Mouse (Mus musculus): Measurements from ENCODE around the gene Abcg8. TPM values are rescaled to one million over a fixed set of nuclear protein-coding genes. Genes with fewer than 3 reads are reported as not detected.

Abcg8 gene
- not detected in 2 replicates for polyA plus RNA-seq (2021; fragmentation: Nextera tagmentation)
- long read RNA-seq, experiment 1, result 0 reads
- long read RNA-seq, experiment 2, result 0 reads

GRCm38 (mm10) chr17:84675951-84676366 lies at the start of gene Abcg8:
Gene Abcg8 (plus strand): TSS chr17:84676302.

GRCm38 (mm10) chr17:84682734-84683717 lies 6.9 kb downstream of the Abcg8 start, which contains the start of gene Abcg5:
Gene Abcg5 (minus strand): TSS chr17:84683011.

Other genes with a start within 250 kb of the Abcg8 start
- 2.2 and 2.3 TPM in 2 replicates for gene Thada, start 210.1 kb upstream of the Abcg8 start, polyA plus RNA-seq (2021; fragmentation: Nextera tagmentation)
- 0.92 and 2.0 TPM in 2 replicates for gene Plekhh2, start 164.4 kb upstream of the Abcg8 start, polyA plus RNA-seq (2021; fragmentation: Nextera tagmentation)
- 30.3 and 34.3 TPM in 2 replicates for gene Dync2li1, start 49.8 kb upstream of the Abcg8 start, polyA plus RNA-seq (2021; fragmentation: Nextera tagmentation)
- gene Abcg5, start 6.7 kb downstream of the Abcg8 start, polyA plus RNA-seq (2021; fragmentation: Nextera tagmentation), result not detected in 2 replicates
- 14.9 and 18.9 TPM in 2 replicates for gene Lrpprc, start 114.5 kb downstream of the Abcg8 start, polyA plus RNA-seq (2021; fragmentation: Nextera tagmentation)

Measured in left cerebral cortex, adult 6 months (tissue).